Mouse (Mus musculus) embryonic stem cell, embryonic (primary cell): ENCODE data around the gene Vps41.

Source experiments
- CTCF ChIA-PET, 4 experiments: fragments of 300-600 bp in 2 of 4; fragments of 350-600 bp in 2 of 4; sonication (Branson Sonifier 250); formaldehyde crosslinking; loops; one replicate each; lab custom pipeline; 2022; ENCODE audit warnings: inconsistent platforms in 2 of 4; lab: Charles Lee
- POLR2A ChIA-PET, 4 experiments: fragments of 300-600 bp in 2 of 4; fragments of 350-600 bp in 2 of 4; sonication (Branson Sonifier 250); formaldehyde crosslinking; loops; one replicate each; lab custom pipeline; 2022; ENCODE audit warnings: antibody characterized with exemption in 4 of 4, inconsistent platforms in 1 of 4; lab: Charles Lee

The Vps41 gene

GRCm38 (mm10) chr13:18843546-18843945, 126.5 kb downstream of the Vps41 start:
- ChIA-PET CTCF (no interaction called here), POLR2A (interaction anchor here in 1 of 4 experiments (0.6 kb wide), 1 partner anchor 318 kb away, joined by 3 read pairs; no protein-coding TSS in a partner anchor)

GRCm38 (mm10) chr13:18847386-18847785, 130.3 kb downstream of the Vps41 start:
- POLR2A ChIA-PET = interaction anchor here in 2 of 4 experiments (0.6 kb wide), 2 partner anchors 8 to 626 kb away, joined by 3 to 4 read pairs; no protein-coding TSS in a partner anchor
- CTCF ChIA-PET = no interaction called here

- CTCF ChIA-PET = no interaction called here
- POLR2A ChIA-PET = no interaction called here
These were observed 132.5 kb downstream of the Vps41 start for GRCm38 (mm10) chr13:18849563-18849962.

GRCm38 (mm10) chr13:18851182-18851581, 134.1 kb downstream of the Vps41 start:
- POLR2A ChIA-PET = interaction anchor here in 1 of 4 experiments (0.7 kb wide), 1 partner anchor 19 kb away, joined by 3 read pairs; no protein-coding TSS in a partner anchor
- CTCF ChIA-PET = no interaction called here

GRCm38 (mm10) chr13:18852718-18853117, 135.6 kb downstream of the Vps41 start:
- ChIA-PET CTCF (no interaction called here), POLR2A (no interaction called here)

GRCm38 (mm10) chr13:18856026-18856802, 139.1 kb downstream of the Vps41 start:
- CTCF ChIA-PET = no interaction called here
- POLR2A ChIA-PET = interaction anchor here in 1 of 4 experiments (0.6 kb wide), 1 partner anchor 9 kb away, joined by 4 read pairs; no protein-coding TSS in a partner anchor

GRCm38 (mm10) chr13:18858183-18858582, 141.1 kb downstream of the Vps41 start:
- ChIA-PET POLR2A (no interaction called here), CTCF (no interaction called here)

GRCm38 (mm10) chr13:18859389-18859788, 142.3 kb downstream of the Vps41 start:
- ChIA-PET CTCF (no interaction called here), POLR2A (no interaction called here)

- CTCF ChIA-PET = no interaction called here
- POLR2A ChIA-PET = no interaction called here
These were observed 151.0 kb downstream of the Vps41 start for GRCm38 (mm10) chr13:18868030-18868490.

- POLR2A ChIA-PET = no interaction called here
- CTCF ChIA-PET = no interaction called here
These were observed 151.7 kb downstream of the Vps41 start for GRCm38 (mm10) chr13:18868825-18869224.

- CTCF ChIA-PET = no interaction called here
- POLR2A ChIA-PET = interaction anchor here in 1 of 4 experiments (1.4 kb wide), 1 partner anchor 30 kb away, joined by 3 read pairs; no protein-coding TSS in a partner anchor
These were observed 158.2 kb downstream of the Vps41 start for GRCm38 (mm10) chr13:18875321-18875720.

- POLR2A ChIA-PET = interaction anchor here in 2 of 4 experiments (0.6 to 0.7 kb wide), 2 partner anchors 53 to 149 kb away, joined by 5 to 10 read pairs; no protein-coding TSS in a partner anchor
- CTCF ChIA-PET = no interaction called here
These were observed 175.8 kb downstream of the Vps41 start for GRCm38 (mm10) chr13:18892910-18893309.

- CTCF ChIA-PET = no interaction called here
- POLR2A ChIA-PET = no interaction called here
These were observed 179.7 kb downstream of the Vps41 start for GRCm38 (mm10) chr13:18896789-18897188.

- POLR2A ChIA-PET = no interaction called here
- CTCF ChIA-PET = interaction anchor here in 1 of 4 experiments (0.7 kb wide), 1 partner anchor 230 kb away, joined by 3 read pairs; no protein-coding TSS in a partner anchor
These were observed 186.5 kb downstream of the Vps41 start for GRCm38 (mm10) chr13:18903623-18904022.

GRCm38 (mm10) chr13:18914774-18915173, 197.7 kb downstream of the Vps41 start:
- CTCF ChIA-PET = no interaction called here
- POLR2A ChIA-PET = no interaction called here
